Mouse (Mus musculus) heart, postnatal 0 days (tissue): ENCODE results near the gene H2al1b.

Source experiments
- CTCF ChIP-seq: IDR thresholded peaks from 2 replicates; pipeline ENCODE4 v1.5.1; 2016; ENCODE audit warnings: antibody characterized with exemption, control low read depth, low read depth
- EP300 ChIP-seq: IDR thresholded peaks from 2 replicates; pipeline ENCODE4 v1.6.1; 2016; ENCODE audit warnings: antibody characterized with exemption, low read depth

DNA sequence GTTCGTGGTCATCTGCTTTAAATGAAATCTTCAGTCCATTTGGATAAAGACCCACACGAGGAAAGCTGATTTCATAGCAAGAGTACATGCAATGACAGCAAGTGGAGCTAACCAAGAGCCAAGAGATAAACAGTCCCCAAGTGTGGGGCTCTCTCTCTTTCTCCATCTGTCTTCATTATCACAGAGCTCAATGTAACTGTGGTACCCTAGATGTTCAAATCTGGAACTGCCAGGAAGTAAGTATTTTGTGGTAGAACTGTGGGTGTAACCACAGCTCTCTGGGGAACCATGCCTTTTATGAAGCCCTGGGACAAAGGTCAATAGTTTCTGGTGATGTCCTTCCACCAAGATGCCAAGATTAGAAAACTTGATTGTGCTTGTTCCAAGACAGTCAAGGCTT, 21.5 kb upstream of the H2al1b start:
- TF ChIP-seq CTCF (no peak), EP300 (no peak)
